Mouse (Mus musculus) spleen, adult 18-20 months (tissue): Measurements from ENCODE around the gene Sobp.

Source experiments
- DNase-seq, 2 experiments: peaks; one replicate each; pipeline ENCODE4 v3.0.0; 2022; ENCODE audit warnings: mixed read lengths in 2 of 2

The Sobp gene

DNA sequence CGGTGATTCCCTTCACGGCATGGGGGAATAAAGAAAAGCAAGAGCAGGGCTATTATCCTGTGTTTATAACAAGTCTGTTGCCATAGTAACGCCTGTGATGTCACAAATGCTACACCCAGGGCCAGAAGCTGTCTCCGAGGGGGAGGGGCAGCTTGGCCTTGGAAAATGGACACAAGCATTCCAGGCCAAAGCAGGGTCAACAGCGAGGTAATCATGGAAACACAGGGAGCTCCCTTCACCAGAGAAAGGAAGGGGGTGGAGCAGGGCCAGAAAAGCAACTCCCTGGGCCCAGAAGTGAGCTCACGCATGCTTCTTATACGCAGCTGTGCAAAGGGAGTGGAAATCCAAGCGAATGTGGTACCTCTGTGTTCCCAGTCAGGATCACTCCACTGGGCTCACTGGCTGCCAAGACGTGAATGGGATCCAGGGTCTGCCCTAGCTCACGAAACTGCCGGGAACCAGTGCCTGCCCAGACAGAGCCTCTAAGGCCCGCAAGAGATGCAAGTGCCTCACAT lies 19.2 kb downstream of the Sobp start:
- no peak for DNase-seq

DNA sequence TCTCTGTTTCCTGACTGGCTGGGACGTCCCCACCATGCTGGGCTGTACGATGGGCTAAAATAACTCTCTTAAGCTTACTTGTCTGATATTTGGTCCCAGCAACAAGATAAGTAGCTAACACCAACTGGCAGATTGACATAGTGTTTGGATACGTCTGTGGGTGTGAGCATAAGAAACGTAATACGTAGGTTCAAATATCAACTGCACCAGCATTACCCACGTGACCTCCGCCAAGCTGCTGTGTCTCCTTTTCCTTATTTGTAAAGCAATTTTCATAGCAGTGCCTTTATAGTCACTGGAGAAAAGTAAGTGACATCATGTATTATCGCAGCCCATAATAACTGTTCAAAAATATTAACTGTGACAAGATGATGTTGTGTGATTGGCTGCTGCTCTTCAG lies 21.7 kb downstream of the Sobp start:
- no peak for DNase-seq

GRCm38 (mm10) chr10:43148456-43148855 lies 25.9 kb downstream of the Sobp start:
- no peak for DNase-seq

DNA sequence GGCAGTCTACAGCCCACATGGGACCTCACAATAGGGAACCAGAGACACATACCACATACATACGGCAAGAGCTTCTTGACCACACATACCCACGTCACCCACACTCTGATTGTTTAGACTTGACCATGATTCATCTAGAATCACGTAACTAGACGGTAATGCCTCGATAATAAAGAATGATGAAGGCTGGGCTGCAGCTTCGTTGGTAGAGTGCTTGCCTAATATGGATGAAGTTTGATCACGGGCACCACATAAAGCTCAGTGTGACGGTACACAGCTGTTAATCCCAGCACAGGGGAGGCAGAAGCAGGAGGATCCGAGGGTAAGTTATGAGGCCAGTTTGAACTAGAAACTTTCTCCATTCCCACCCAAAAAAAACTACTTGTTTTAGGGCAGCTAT lies 31.2 kb downstream of the Sobp start:
- no peak for DNase-seq

DNA sequence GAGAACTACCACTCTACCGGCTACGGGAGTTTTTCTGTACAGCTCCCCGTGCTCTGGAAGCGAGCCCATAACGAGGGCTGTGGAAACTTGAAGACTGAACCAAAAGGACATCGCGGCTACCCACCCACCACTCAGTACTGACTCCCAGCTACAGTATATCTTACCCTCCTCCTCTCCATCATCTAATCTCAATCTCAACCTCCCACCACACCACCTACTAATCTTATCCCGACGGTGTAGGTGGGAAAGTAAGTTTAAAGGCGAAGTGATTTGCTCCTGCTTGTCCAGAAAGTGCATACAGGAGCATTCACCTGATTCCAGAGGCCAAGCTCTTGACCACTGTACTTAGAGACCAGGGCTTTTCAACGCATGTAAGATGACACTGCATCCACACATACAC lies 40.3 kb downstream of the Sobp start:
- DNase-seq: no peak

DNA sequence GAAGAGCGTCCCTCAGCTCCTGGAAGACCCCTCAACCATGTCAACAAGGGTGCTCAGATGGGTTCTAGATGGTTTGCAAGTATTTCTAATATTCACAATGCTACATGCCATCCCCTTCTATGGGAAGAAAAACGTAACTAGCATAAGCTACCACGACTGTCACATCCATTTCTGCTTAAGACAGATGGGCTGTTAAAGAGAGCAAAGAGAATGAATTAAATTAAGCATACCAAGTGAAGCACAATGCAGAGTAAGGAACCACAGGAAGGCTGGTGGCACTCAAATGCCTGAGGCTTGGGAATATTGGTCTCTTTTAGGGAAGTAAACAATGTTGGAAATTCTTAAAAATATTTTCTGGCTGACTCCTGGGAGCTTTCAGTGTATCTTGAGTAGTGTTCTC lies 45.6 kb downstream of the Sobp start:
- DNase-seq: no peak

DNA sequence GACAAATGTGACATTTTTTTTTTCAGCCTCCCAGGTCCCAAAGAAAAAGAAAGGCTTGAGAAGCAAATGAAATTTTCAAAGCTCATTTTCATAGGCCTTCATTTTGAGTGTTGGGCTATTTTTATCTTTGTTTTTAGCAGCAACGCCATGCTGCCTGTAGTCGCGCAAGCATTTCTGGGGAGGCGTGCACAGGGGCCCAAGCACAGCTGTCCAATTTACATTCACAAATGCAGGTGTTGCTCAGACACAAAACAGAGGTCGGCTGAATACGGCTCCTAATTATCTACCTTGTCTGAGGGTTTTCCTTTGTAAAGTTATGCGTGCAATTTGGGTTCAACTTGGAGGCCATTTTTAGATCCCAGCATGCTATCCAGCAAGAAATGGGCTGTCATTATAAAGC lies 49.8 kb downstream of the Sobp start:
- no peak for DNase-seq

GRCm38 (mm10) chr10:43124156-43124555 lies 50.2 kb downstream of the Sobp start:
- DNase-seq: no peak

GRCm38 (mm10) chr10:43123422-43123821 lies 50.9 kb downstream of the Sobp start:
- no peak for DNase-seq

DNA sequence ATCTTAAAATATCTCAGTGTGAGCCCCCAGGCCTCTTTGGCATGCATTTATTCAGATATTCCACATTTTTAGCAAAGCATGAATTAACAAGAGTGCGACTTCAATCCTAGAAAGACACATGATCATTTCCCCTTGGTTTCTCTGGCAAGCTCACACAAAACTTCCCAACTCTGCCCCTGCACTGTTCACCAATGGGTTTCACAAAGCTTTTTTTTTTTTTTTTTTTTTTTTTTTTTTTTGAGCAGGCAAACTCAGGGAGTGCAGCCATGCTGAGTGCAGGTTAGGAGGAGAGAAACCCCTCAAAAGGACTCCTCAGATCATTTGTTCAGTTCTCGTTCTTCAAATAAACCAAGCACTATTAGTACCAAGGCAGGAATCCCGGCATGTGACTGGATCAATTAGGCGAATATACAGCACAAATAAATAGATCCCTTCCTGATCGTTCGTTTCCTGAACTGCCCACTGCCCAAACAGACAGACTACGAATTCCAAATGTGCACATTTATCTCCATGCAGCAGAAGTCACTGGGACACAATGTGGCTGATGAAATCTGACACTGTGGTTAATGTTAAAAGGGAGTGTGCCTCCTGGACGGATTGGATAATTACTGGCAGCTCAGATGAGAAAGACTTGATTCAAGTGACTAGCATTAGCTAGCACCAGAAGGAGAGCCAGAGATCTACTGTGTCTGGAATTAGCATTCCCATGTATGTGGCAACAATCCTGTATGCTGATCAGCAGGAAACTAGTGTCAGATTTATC lies 53.5 kb downstream of the Sobp start:
- no peak for DNase-seq

DNA sequence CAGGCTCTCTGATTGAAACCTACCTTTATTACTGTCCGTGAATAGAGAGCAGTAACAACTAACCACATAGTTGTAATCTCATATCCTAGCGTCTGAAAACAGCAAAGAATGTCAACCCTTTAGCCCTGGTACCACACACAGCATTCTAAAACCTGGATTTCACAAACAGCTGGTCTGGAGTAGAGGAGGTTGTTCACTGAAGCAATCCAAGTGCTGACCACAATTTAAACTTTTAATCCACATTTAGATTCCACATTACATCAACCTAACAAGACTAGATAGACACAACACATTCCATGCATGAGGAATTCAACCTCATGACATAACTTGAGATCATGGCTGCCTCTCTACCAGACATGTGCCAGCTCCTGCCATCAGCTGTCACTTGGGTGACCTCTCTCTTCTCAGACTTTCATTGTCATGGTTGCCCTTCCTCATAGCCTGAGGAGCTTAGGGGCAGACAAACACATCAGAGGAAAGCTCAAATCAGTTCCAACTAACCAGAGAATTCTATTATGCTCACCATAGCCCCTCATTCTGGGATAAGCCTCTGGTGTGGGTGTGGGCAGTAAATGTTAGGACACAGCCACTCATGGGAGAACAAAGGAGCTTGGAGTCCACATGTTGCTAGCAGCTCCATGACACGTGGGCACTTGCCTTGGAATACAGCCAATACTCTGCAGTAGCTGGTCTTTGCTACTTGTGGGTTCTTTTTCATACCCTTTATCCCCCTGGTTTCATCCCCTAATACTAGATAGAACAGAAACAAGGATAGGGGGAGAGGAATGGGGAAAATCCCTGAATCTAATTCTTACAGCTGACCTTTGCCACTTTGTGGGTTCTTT lies 58.0 kb downstream of the Sobp start:
- DNase-seq: no peak

GRCm38 (mm10) chr10:43112296-43112695 lies 62.0 kb downstream of the Sobp start:
- no peak for DNase-seq

- no peak for DNase-seq
Measured at GRCm38 (mm10) chr10:43106616-43107015, 67.7 kb downstream of the Sobp start.

DNA sequence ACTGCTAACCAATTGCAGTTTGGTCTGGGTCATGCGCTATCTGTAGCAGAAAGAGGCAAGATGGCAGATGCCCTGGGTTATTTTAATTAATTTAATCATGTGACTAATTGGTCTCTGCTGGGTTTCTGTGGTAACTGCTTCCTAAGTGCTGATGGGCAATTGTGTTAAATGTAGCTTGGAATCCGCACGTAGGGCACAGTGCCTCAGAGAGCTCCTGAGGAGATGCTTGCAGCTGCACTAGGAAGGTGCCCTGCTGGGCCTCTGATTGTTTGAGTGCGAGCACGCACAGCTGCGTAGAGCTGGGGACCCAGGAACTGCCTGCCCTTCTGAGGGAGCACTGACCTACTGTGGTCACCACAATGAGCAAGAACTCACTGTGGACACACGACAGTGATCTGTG lies 68.1 kb downstream of the Sobp start:
- no peak for DNase-seq

DNA sequence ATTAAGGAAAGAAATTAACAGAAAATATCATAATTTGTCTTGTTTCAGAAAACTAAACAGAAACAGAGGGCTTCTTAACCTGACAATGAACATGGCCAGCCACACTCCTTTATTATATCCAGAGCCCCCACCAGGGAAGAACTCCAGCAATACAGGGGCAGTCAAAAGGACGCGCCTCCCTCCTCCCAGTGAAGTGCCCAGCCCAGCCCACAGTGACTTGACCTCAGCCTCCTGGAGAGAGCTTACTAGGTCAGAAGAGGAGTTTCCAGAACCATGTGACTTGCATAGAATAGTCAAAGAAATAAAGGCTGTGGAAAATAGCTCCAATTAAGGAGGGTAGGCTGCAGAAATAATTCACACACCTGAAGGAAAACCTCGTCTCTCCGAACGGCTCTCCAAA lies 73.8 kb downstream of the Sobp start:
- DNase-seq: no peak

GRCm38 (mm10) chr10:43099229-43099628 lies 75.1 kb downstream of the Sobp start:
- no peak for DNase-seq

- DNase-seq: no peak
Measured at GRCm38 (mm10) chr10:43097755-43098154, 76.6 kb downstream of the Sobp start.

GRCm38 (mm10) chr10:43096614-43097013 lies 77.7 kb downstream of the Sobp start:
- DNase-seq: no peak

- DNase-seq: no peak
Measured at GRCm38 (mm10) chr10:43094537-43094936, 79.8 kb downstream of the Sobp start.

GRCm38 (mm10) chr10:43093440-43093839 lies 80.9 kb downstream of the Sobp start:
- no peak for DNase-seq

- no peak for DNase-seq
Measured at GRCm38 (mm10) chr10:43090040-43090439, 84.3 kb downstream of the Sobp start.

DNA sequence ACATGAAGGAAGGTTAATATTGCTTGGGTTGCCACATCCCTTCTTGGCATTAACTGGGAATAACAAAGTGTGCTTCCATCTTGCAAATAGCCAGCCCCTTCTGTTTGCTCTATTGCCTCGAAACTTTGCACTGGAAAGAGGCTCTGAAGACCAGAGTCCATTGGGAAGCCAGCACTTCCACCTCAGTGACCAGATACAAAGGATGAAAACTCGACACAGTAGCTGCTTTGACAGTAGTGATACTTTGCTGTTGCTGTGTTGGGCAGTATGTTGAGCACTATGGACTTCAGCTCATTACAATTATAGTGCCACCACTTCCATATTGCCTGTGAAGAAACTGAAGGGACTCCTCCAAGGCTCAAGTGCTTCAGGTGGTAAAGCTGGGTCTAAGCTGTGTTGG lies 86.9 kb downstream of the Sobp start:
- DNase-seq: no peak

DNA sequence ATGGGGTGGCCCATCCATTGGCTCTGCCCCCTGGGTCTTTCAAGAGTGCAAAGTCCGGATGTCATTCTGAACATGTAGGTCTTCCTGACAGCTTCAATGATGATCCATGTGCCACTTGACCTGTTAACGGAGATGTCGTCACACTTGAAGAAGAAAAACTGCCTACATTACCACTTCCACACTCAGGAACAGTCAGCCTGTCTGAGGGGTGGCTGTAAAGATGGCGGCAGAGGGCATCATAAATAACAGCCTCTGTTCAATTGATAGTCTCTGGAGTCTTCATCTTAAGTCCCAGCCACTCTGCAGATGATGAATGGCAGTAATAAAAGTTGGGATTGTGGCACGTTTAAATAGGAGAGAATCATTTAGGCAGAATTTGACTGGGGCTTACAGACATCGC lies 87.4 kb downstream of the Sobp start:
- no peak for DNase-seq

DNA sequence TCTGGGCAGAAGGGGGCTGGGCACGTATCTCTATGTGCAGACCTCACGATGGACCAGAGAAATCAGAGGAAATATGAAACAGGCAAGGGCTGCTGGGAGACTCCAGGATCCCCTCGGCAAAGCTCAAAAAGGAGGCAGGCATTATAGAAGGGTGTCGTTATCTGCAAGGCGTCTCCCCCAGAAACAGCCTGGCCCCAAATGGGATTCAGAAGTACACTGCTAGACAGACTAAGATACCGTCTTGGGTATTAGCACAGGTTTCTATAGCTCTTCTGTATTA lies 90.3 kb downstream of the Sobp start:
- DNase-seq: no peak
